Comparison of ENCODE assay signal across 13 mouse cellular contexts in the genomic region with DNA sequence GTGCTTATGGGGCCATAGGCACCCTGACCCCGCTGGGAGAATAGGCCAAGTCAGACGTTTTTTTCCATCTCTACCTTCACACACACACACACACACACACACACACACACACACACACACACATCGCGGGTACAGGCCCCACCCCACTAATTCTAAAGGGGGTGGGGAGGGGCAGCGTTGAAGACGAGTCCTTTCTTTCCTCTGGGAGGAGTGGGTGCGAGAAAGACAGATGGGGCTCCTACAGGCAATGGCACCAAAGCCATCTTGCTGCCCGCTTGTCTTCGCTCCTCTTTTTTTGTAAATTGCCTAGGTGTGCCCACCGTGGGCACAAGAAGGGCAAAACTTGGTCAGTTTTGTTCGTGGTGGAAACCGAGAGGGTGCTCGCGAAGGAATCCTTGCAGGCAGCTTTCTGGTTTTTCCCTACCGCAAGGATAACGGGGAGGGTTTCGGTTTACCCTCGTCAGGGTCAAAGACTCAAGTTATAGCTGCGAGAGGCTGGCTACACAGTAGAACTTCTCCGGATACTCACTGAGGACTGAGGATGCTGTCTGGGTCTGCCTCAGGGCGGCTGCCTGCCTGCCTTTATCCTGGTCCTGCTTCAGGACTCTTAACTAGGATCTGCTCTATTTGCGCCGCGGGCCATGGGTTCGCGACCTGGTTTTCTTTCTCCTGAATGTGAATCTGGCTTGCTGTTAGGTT. TPM values are rescaled to one million over a fixed set of nuclear protein-coding genes. Genes with fewer than 3 reads are reported as not detected.
DNase-seq lines count a peak whose midpoint lies in the region; ATAC-seq and TF ChIP-seq lines count a peak whose summit lies in the region.
"Had no signal": no experiment of that assay in that cellular context is flagged by ENCODE, and none has a peak within 500 bp of the region (broad histone marks: within the 10 kb centered on the region; RNA-seq: fewer than 3 reads in every experiment).

No protein-coding gene starts in this region.

- peaks cover 56% of the 10 kb centered on the region for H3K27me3 ChIP-seq in forebrain, embryonic 16.5 days (replicated peaks; ENCODE audit: control insufficient read depth, insufficient read depth, low read length)
- H3K27me3 ChIP-seq in midbrain, embryonic 12.5 days = peaks cover 84% of the 10 kb centered on the region
- peaks cover 80% of the 10 kb centered on the region for H3K27me3 ChIP-seq in lung, postnatal 0 days (replicated peaks; ENCODE audit: insufficient read depth, low read length)

- no peak for TF ChIP-seq EP300 in lung, postnatal 0 days (IDR thresholded peaks at IDR 0.05)

- no peaks in the 10 kb centered on the region for H3K9me3 ChIP-seq in forebrain, embryonic 16.5 days (ENCODE audit: control insufficient read depth, low read length)
- H3K9me3 ChIP-seq in midbrain, embryonic 12.5 days = no peaks in the 10 kb centered on the region
- H3K9me3 ChIP-seq in lung, postnatal 0 days (ENCODE audit: low read length) = no peaks in the 10 kb centered on the region

- peak; percentile 13 for DNase-seq in R1 (ENCODE audit: low read depth, low spot score)
- DNase-seq in cerebellum, adult 9-10 months = peak; percentile 72
- no peak for DNase-seq in lung, postnatal 0 days (ENCODE audit: low spot score)
- DNase-seq in gastrocnemius, postnatal 10 days = no peak
- DNase-seq in urinary bladder, adult 18-20 months (ENCODE audit: low spot score in 2 of 2) = no peak
- no peak for DNase-seq in retina, postnatal 1 day
- DNase-seq: heart, postnatal 10 days; right cerebral cortex, postnatal 14 days had no signal

- H3K36me3 ChIP-seq in forebrain, embryonic 16.5 days (ENCODE audit: control insufficient read depth, insufficient read depth) = no peaks in the 10 kb centered on the region
- H3K36me3 ChIP-seq in midbrain, embryonic 12.5 days = no peaks in the 10 kb centered on the region
- no peaks in the 10 kb centered on the region for H3K36me3 ChIP-seq in lung, postnatal 0 days (ENCODE audit: insufficient read depth, low read length)

- H3K4me3 ChIP-seq in forebrain, embryonic 16.5 days (replicated peaks; ENCODE audit: low read length) = peak overlapping the region; percentile 32
- H3K4me3 ChIP-seq in midbrain, embryonic 12.5 days = peak overlapping the region; percentile 79
- H3K4me3 ChIP-seq in lung, postnatal 0 days (ENCODE audit: low read depth, low read length) = no peak overlapping the region

- WGBS in forebrain, embryonic 16.5 days = 21% methylated on average over 26 of the region's 26 CpGs
- WGBS in midbrain, embryonic 12.5 days = 4% methylated on average over 25 of the region's 26 CpGs
- WGBS in lung, postnatal 0 days = 4% methylated on average over 26 of the region's 26 CpGs

- peak overlapping the region; percentile 67 for H3K27ac ChIP-seq in forebrain, embryonic 16.5 days (ENCODE audit: low read length)
- peak overlapping the region; percentile 94 for H3K27ac ChIP-seq in midbrain, embryonic 12.5 days (replicated peaks)
- no peak overlapping the region for H3K27ac ChIP-seq in lung, postnatal 0 days (ENCODE audit: low read length)

- TF ChIP-seq CTCF in lung, postnatal 0 days (IDR thresholded peaks at IDR 0.05) = no peak

- peaks cover 14% of the 10 kb centered on the region for H3K4me1 ChIP-seq in forebrain, embryonic 16.5 days (replicated peaks; ENCODE audit: control insufficient read depth, insufficient read depth, low read length)
- H3K4me1 ChIP-seq in midbrain, embryonic 12.5 days = peaks cover 9% of the 10 kb centered on the region; the same call in 1 of the 2 replicates
- H3K4me1 ChIP-seq in lung, postnatal 0 days (ENCODE audit: insufficient read depth, low read depth, low read length) = 0 out of 2 replicates have a peak, but pooled peaks cover 2% of the 10 kb centered on the region

- H3K4me2 ChIP-seq in forebrain, embryonic 16.5 days (ENCODE audit: low read length) = peak overlapping the region; percentile 35
- H3K4me2 ChIP-seq in midbrain, embryonic 12.5 days (replicated peaks) = peak overlapping the region; percentile 51
- no peak overlapping the region for H3K4me2 ChIP-seq in lung, postnatal 0 days (replicated peaks; ENCODE audit: low read depth, low read length)

- H3K9ac ChIP-seq in forebrain, embryonic 16.5 days (replicated peaks; ENCODE audit: low read depth, low read length) = peak overlapping the region; percentile 51
- H3K9ac ChIP-seq in midbrain, embryonic 12.5 days (replicated peaks) = peak overlapping the region; percentile 57
- H3K9ac ChIP-seq in lung, postnatal 0 days (replicated peaks; ENCODE audit: low read depth) = no peak overlapping the region

- ATAC-seq in forebrain, embryonic 16.5 days = no peak
- no peak for ATAC-seq in midbrain, embryonic 12.5 days (ENCODE audit: low FRiP score, low read depth)
- no peak for ATAC-seq in lung, postnatal 0 days

RNA-seq across cellular contexts. Expression of a gene that starts 3.8 kb away (rescaled TPM):
- polyA plus RNA-seq in forebrain, embryonic 16.5 days (2015; fragmentation: Nextera tagmentation; extraction: Ambion mirVana) = 4.5 and 8.0 TPM in 2 replicates
- polyA plus RNA-seq in midbrain, embryonic 12.5 days (2016; fragmentation: Nextera tagmentation; extraction: Ambion mirVana) = 11.9 and 17.2 TPM in 2 replicates
- not detected in 2 replicates for polyA plus RNA-seq in lung, postnatal 0 days (2015; fragmentation: Nextera tagmentation; extraction: Ambion mirVana)
- 1 to 10 TPM; 2.3 to 4.0 TPM for total RNA-seq in gastrocnemius, postnatal 10 days (2021)
- polyA plus RNA-seq: gonadal fat pad, adult 2 months had no signal

RNA-seq across cellular contexts. Expression of a gene that starts 7.2 kb away (rescaled TPM):
- 28.3 and 47.6 TPM in 2 replicates for polyA plus RNA-seq in forebrain, embryonic 16.5 days (2015; fragmentation: Nextera tagmentation; extraction: Ambion mirVana)
- polyA plus RNA-seq in midbrain, embryonic 12.5 days (2016; fragmentation: Nextera tagmentation; extraction: Ambion mirVana) = 44.6 and 76.9 TPM in 2 replicates
- not detected in 2 replicates for polyA plus RNA-seq in lung, postnatal 0 days (2015; fragmentation: Nextera tagmentation; extraction: Ambion mirVana)
- under 1 TPM; 0.16 to 0.50 TPM for total RNA-seq in gastrocnemius, postnatal 10 days (2021)
- total RNA-seq: heart, postnatal 10 days had no signal
- polyA plus RNA-seq: gonadal fat pad, adult 2 months; kidney, embryonic 14.5 days; liver, embryonic 16.5 days had no signal

Comparison
In these comparisons a context has a peak if more than half of its experiments do, and no peak if none do; other contexts are left out.
1. DNase-seq: peak in R1 (single experiment) and cerebellum, adult 9-10 months (single experiment); none in lung, postnatal 0 days (single experiment), gastrocnemius, postnatal 10 days (single experiment), urinary bladder, adult 18-20 months (0 of 2) and retina, postnatal 1 day (single experiment).
2. RNA of a gene that starts 7.2 kb away (polyA plus RNA-seq): 28.3 to 47.6 TPM in forebrain, embryonic 16.5 days and 44.6 to 76.9 TPM in midbrain, embryonic 12.5 days; not detected in lung, postnatal 0 days; every median in the first group is over 10 times any median in the second.